Mouse (Mus musculus) intestine, postnatal 0 days (tissue): ENCODE results near the gene Slc39a11. TPM values are rescaled to one million over a fixed set of nuclear protein-coding genes. Genes with fewer than 3 reads are reported as not detected.
"Not testable (repeated sequence)": the region's sequence is repeated elsewhere in the genome, so short reads cannot be mapped to it uniquely, and the experiment has no call there.

Source experiments
- ATAC-seq: fragments of 200-750 bp; cut with Nextera tagmentation; 2 replicates; pipeline ENCODE4 v1.8.0; 2017; ENCODE audit warnings: mild to moderate bottlenecking, moderate TSS enrichment, moderate library complexity
- H3K27ac ChIP-seq: fragments of 300-500 bp; sonication (generic); 2 replicates; pipeline ENCODE4 v1.5.1; 2014; ENCODE audit warnings: mild to moderate bottlenecking, low read depth, low read length, moderate library complexity
- H3K27me3 ChIP-seq: fragments of 300-500 bp; sonication (generic); replicated peaks from 2 replicates; pipeline ENCODE4 v1.6.1; 2014; ENCODE audit warnings: low read length, mixed read lengths; ENCODE audit not compliant: control insufficient read depth, insufficient read depth
- H3K36me3 ChIP-seq: fragments of 300-500 bp; sonication (generic); 2 replicates; pipeline ENCODE4 v1.6.1; 2014; ENCODE audit warnings: mild to moderate bottlenecking, moderate library complexity; ENCODE audit not compliant: control insufficient read depth, insufficient read depth
- H3K4me1 ChIP-seq: fragments of 300-500 bp; sonication (generic); replicated peaks from 2 replicates; pipeline ENCODE4 v1.6.1; 2014; ENCODE audit warnings: antibody characterized with exemption, low read length, mixed read lengths; ENCODE audit not compliant: control insufficient read depth, insufficient read depth
- H3K4me2 ChIP-seq: fragments of 300-500 bp; sonication (generic); replicated peaks from 2 replicates; pipeline ENCODE4 v1.6.1; 2014; ENCODE audit warnings: low read depth, mild to moderate bottlenecking, moderate library complexity
- H3K4me3 ChIP-seq: fragments of 300-500 bp; sonication (generic); 2 replicates; pipeline ENCODE4 v1.5.1; 2014; ENCODE audit warnings: low read depth, low read length
- H3K9ac ChIP-seq: fragments of 300-500 bp; sonication (generic); 2 replicates; pipeline ENCODE4 v1.6.1; 2014; ENCODE audit warnings: mild to moderate bottlenecking, low read depth, low read length
- H3K9me3 ChIP-seq: fragments of 300-500 bp; sonication (generic); 2 replicates; pipeline ENCODE4 v1.6.1; 2016; ENCODE audit warnings: mixed run types; ENCODE audit not compliant: control insufficient read depth
- CTCF ChIP-seq: sonication (generic); IDR thresholded peaks from 2 replicates; pipeline ENCODE4 v1.5.1; 2016; ENCODE audit warnings: low read depth, mild to moderate bottlenecking, control low read depth, antibody characterized with exemption, moderate library complexity
- WGBS: fragments of 180-500 bp; shearing (Covaris S2); extraction: QIAGEN DNeasy Blood & Tissue Kit; methylation state at CpG from one replicate; pipeline ENCODE4 v1.1.7; 2014; 5-methylcytosine and 5-hydroxymethylcytosine counted together
- polyA plus RNA-seq: library from polyadenylated mRNA; unstranded; fragments of >200 nt; fragmentation: Nextera tagmentation; extraction: Ambion mirVana; gene quantifications from 2 replicates; pipeline ENCODE4 v1.2.1, GENCODE M21; 2015

Gene Slc39a11
- polyA plus RNA-seq, 1 experiment from 2014 or later, result 50.7 TPM

GRCm38 (mm10) chr11:113666648-113667047, 16.8 kb upstream of the Slc39a11 start:
- Histone ChIP-seq H3K4me2 (peak overlapping the region; percentile 45), H3K9ac (no peak overlapping the region), H3K4me1 (0 out of 2 replicates have a peak, but pooled peaks cover 4% of the 10 kb centered on the region), H3K36me3 (peaks cover 20% of the 10 kb centered on the region), H3K4me3 (no peak overlapping the region), H3K27me3 (no peaks in the 10 kb centered on the region), H3K9me3 (no peaks in the 10 kb centered on the region), H3K27ac (peak overlapping the region; percentile 63)
- TF ChIP-seq CTCF, result no peak
- WGBS, result 26% methylated on average over 10 of the region's 10 CpGs
- ATAC-seq, result peak; percentile 76

- no peaks in the 10 kb centered on the region for H3K27me3 ChIP-seq
- WGBS, result 50% methylated on average over 6 of the region's 6 CpGs
- no peak overlapping the region for H3K27ac ChIP-seq
- peak overlapping the region; percentile 45 for H3K4me2 ChIP-seq
- 0 out of 2 replicates have a peak, but pooled peaks cover 4% of the 10 kb centered on the region for H3K4me1 ChIP-seq
- no peak for ATAC-seq
- H3K36me3 ChIP-seq, result peaks cover 24% of the 10 kb centered on the region
- H3K9me3 ChIP-seq, result no peaks in the 10 kb centered on the region
- TF ChIP-seq CTCF, result no peak
- no peak overlapping the region for H3K9ac ChIP-seq
- H3K4me3 ChIP-seq, result no peak overlapping the region
These were observed 16.3 kb upstream of the Slc39a11 start for GRCm38 (mm10) chr11:113666205-113666604.

GRCm38 (mm10) chr11:113664279-113664678, 14.4 kb upstream of the Slc39a11 start:
- no peak overlapping the region for H3K4me3 ChIP-seq
- H3K9me3 ChIP-seq, result no peaks in the 10 kb centered on the region
- 74% methylated on average over 2 of the region's 2 CpGs for WGBS
- H3K27ac ChIP-seq, result 0 out of 2 replicates have a peak overlapping the region, but pooled peaks have one; percentile 36
- no peaks in the 10 kb centered on the region for H3K27me3 ChIP-seq
- no peak overlapping the region for H3K4me2 ChIP-seq
- no peak overlapping the region for H3K9ac ChIP-seq
- no peak for ATAC-seq
- H3K4me1 ChIP-seq, result 0 out of 2 replicates have a peak, but pooled peaks cover 4% of the 10 kb centered on the region
- no peak for TF ChIP-seq CTCF
- peaks cover 40% of the 10 kb centered on the region for H3K36me3 ChIP-seq

GRCm38 (mm10) chr11:113661835-113662351, 12.0 kb upstream of the Slc39a11 start:
- no peak for ATAC-seq
- H3K27ac ChIP-seq, result no peak overlapping the region
- 92% methylated on average over 18 of the region's 18 CpGs for WGBS
- H3K4me2 ChIP-seq, result no peak overlapping the region
- no peaks in the 10 kb centered on the region for H3K4me1 ChIP-seq
- H3K9me3 ChIP-seq, result no peaks in the 10 kb centered on the region
- H3K4me3 ChIP-seq, result no peak overlapping the region
- no peaks in the 10 kb centered on the region for H3K27me3 ChIP-seq
- H3K9ac ChIP-seq, result no peak overlapping the region
- TF ChIP-seq CTCF, result no peak
- H3K36me3 ChIP-seq, result peaks cover 59% of the 10 kb centered on the region

- ATAC-seq, result no peak
- Histone ChIP-seq H3K27me3 (no peaks in the 10 kb centered on the region), H3K9me3 (no peaks in the 10 kb centered on the region), H3K9ac (no peak overlapping the region), H3K4me3 (no peak overlapping the region), H3K36me3 (peaks cover 69% of the 10 kb centered on the region), H3K27ac (no peak overlapping the region), H3K4me2 (no peak overlapping the region), H3K4me1 (no peaks in the 10 kb centered on the region)
- WGBS, result 94% methylated on average over 11 of the region's 11 CpGs
- no peak for TF ChIP-seq CTCF
These were observed 11.1 kb upstream of the Slc39a11 start for GRCm38 (mm10) chr11:113660940-113661339.

GRCm38 (mm10) chr11:113660213-113660612, 10.3 kb upstream of the Slc39a11 start:
- H3K27me3 ChIP-seq, H3K27ac ChIP-seq, H3K9ac ChIP-seq, H3K4me2 ChIP-seq, ATAC-seq, H3K4me1 ChIP-seq, H3K4me3 ChIP-seq, H3K9me3 ChIP-seq: not testable (repeated sequence)
- WGBS, result 97% methylated on average over 3 of the region's 3 CpGs
- H3K36me3 ChIP-seq, result peaks cover 76% of the 10 kb centered on the region
- 0 out of 2 replicates have a peak, but pooled peaks have one; percentile 25 for TF ChIP-seq CTCF
